Mouse (Mus musculus): Measurements from ENCODE around the gene Rnf217.

Gene Rnf217

GRCm38 (mm10) chr10:31609066-31609961 lies at the start of gene Rnf217:
TSS of gene Rnf217 (minus strand) at chr10:31609184.
- DNase-seq (ENCODE audit: low read depth, low spot score), result peak; percentile 37

GRCm38 (mm10) chr10:31647270-31647669 lies 38.3 kb upstream of the Rnf217 start:
- DNase-seq (ENCODE audit: low read depth, low spot score), result no peak

GRCm38 (mm10) chr10:31646083-31646482 lies 37.1 kb upstream of the Rnf217 start:
- DNase-seq (ENCODE audit: low read depth, low spot score), result no peak

GRCm38 (mm10) chr10:31635098-31635497 lies 26.1 kb upstream of the Rnf217 start:
- DNase-seq (ENCODE audit: low read depth, low spot score), result no peak

GRCm38 (mm10) chr10:31632005-31632404 lies 23.0 kb upstream of the Rnf217 start:
- no peak for DNase-seq (ENCODE audit: low read depth, low spot score)

- DNase-seq (ENCODE audit: low read depth, low spot score), result no peak
Observed at GRCm38 (mm10) chr10:31615355-31615754, 6.4 kb upstream of the Rnf217 start.

- no peak for DNase-seq (ENCODE audit: low read depth, low spot score)
Observed at GRCm38 (mm10) chr10:31614111-31614510, 5.1 kb upstream of the Rnf217 start.

GRCm38 (mm10) chr10:31608441-31609065 lies 431 bp downstream of the Rnf217 start:
- DNase-seq (ENCODE audit: low read depth, low spot score), result no peak

- DNase-seq (ENCODE audit: low read depth, low spot score), result no peak
Observed at GRCm38 (mm10) chr10:31606981-31607867, 1.8 kb downstream of the Rnf217 start.

- DNase-seq (ENCODE audit: low read depth, low spot score), result no peak
Observed at GRCm38 (mm10) chr10:31603855-31604254, 5.1 kb downstream of the Rnf217 start.

- no peak for DNase-seq (ENCODE audit: low read depth, low spot score)
Observed at GRCm38 (mm10) chr10:31600116-31600515, 8.9 kb downstream of the Rnf217 start.

GRCm38 (mm10) chr10:31597886-31598285 lies 11.1 kb downstream of the Rnf217 start:
- no peak for DNase-seq (ENCODE audit: low read depth, low spot score)

GRCm38 (mm10) chr10:31596804-31597203 lies 12.2 kb downstream of the Rnf217 start:
- peak; percentile 82 for DNase-seq (ENCODE audit: low read depth, low spot score)

GRCm38 (mm10) chr10:31595326-31595725 lies 13.7 kb downstream of the Rnf217 start:
- DNase-seq (ENCODE audit: low read depth, low spot score), result no peak

GRCm38 (mm10) chr10:31592741-31593524 lies 16.1 kb downstream of the Rnf217 start:
- DNase-seq (ENCODE audit: low read depth, low spot score), result peak; percentile 26

GRCm38 (mm10) chr10:31592095-31592740 lies 16.8 kb downstream of the Rnf217 start:
- DNase-seq (ENCODE audit: low read depth, low spot score), result no peak

GRCm38 (mm10) chr10:31580722-31581121 lies 28.3 kb downstream of the Rnf217 start:
- no peak for DNase-seq (ENCODE audit: low read depth, low spot score)

- no peak for DNase-seq (ENCODE audit: low read depth, low spot score)
Observed at GRCm38 (mm10) chr10:31580073-31580472, 28.9 kb downstream of the Rnf217 start.

GRCm38 (mm10) chr10:31573267-31573666 lies 35.7 kb downstream of the Rnf217 start:
- DNase-seq (ENCODE audit: low read depth, low spot score), result peak; percentile 31

- DNase-seq (ENCODE audit: low read depth, low spot score), result no peak
Observed at GRCm38 (mm10) chr10:31557311-31557710, 51.7 kb downstream of the Rnf217 start.

Measured in skeletal muscle tissue, adult 2 months (tissue).